Mouse (Mus musculus): ENCODE results near the gene Zbtb33. TPM values are rescaled to one million over a fixed set of nuclear protein-coding genes. Genes with fewer than 3 reads are reported as not detected.
A peak's percentile ranks its signal among the peaks of the same experiment; 100 is the strongest.
"Not testable (repeated sequence)": the region's sequence is repeated elsewhere in the genome, so short reads cannot be mapped to it uniquely, and the experiment has no call there.

Gene Zbtb33
- polyA plus RNA-seq (2012; rRNA removed) (8.2 and 8.7 TPM in 2 replicates), polyA plus RNA-seq (2014; fragmentation: Nextera tagmentation; extraction: Ambion mirVana) (4.8 and 5.7 TPM in 2 replicates)

DNA sequence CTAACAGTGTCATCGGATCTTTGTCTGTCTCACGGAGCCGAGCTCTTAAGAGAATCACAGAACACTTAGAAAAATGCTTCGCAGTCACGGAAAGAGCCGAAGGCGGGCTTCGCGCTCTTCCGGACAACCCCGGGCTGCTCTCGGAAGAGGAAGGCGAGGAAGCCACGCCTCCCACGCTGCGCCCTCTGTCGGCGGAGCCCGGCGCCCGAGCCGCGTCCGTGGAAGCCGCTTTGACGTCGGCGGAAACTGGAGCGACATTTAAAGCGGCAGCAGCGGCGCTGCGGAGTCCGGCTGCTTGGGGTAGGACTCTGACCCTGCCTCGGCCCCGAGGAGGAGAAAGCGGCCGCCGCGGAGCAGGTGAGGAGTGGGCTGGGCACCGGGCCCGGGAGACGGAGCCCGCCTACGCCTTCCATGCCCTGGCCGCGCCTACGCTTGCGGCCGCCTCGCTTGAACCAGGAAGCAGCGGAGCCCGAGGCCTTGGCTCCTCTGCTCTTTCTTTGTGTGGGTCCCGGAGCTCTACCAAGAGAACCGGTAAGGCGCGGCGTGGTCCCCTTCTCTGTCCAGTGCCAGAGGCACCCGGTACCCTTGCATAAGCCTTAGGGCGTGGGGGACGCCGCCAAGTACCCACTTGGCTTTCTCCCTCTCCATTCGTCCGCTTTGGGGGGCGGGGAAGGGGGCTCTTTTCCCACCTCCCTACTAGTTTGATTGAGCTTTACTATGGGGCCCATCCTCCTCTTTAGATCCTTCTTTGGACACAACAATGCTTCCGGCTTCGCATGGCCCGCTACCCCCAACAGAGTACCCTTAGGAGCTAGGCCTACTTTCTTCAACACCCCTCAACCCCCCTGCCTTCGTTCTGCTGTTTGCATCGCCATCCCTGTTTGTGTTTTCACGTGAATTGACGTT, at the start of gene Zbtb33:
TSS of gene Zbtb33 (plus strand) at position 242 of the 906 bp plus-strand sequence.
- Histone ChIP-seq H3K36me3 (ENCODE audit: control insufficient read depth, insufficient read depth, low read length) (0 out of 2 replicates have a peak, but pooled peaks cover 3% of the 10 kb centered on the region), H3K4me1 (ENCODE audit: control insufficient read depth, insufficient read depth, low read length) (no peaks in the 10 kb centered on the region), H3K9me3 (ENCODE audit: control insufficient read depth, low read length) (no peaks in the 10 kb centered on the region), H3K9ac (ENCODE audit: low read depth, low read length, severe bottlenecking) (peak within 1 kb of the TSS; percentile 81), H3K4me3 (replicated peaks; ENCODE audit: low read length) (peak within 1 kb of the TSS; percentile 59), H3K27ac (replicated peaks; ENCODE audit: low read depth, low read length) (peak within 1 kb of the TSS; percentile 73), H3K27me3 (ENCODE audit: control insufficient read depth, insufficient read depth, low read length) (no peaks in the 10 kb centered on the region), H3K4me2 (replicated peaks; ENCODE audit: low read depth, low read length, severe bottlenecking) (peak within 1 kb of the TSS; percentile 58)
- DNase-seq (ENCODE audit: low spot score) = peak; percentile 84
- WGBS = 17% methylated on average over 52 of the region's 72 CpGs
- no peak for TF ChIP-seq POLR2A (IDR thresholded peaks at IDR 0.05; ENCODE audit: borderline replicate concordance, extremely low read depth, insufficient read depth, insufficient read length)
- ATAC-seq (ENCODE audit: low FRiP score, low read depth) = peak; percentile 95

DNA sequence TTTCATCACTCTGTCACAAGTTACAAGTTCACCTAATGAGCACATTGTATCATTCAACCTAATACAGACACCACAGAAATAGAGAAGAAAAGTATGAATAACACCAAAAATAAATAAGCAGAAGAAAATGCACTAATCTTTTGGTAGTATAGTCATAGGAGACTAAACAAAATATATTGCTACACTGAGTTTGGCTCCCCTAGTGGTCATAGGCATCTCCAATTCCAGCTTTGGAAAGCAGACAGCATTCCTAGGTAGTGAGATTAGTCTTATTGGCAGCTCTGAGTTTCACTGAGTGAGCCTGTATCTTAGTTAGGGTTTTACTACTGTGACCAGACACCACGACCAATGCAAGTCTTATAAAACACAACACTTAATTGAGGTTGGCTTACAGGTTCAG, 30.5 kb upstream of the Zbtb33 start:
- H3K4me2 ChIP-seq (replicated peaks; ENCODE audit: low read depth, low read length, severe bottlenecking) = no peak overlapping the region
- no peaks in the 10 kb centered on the region for H3K9me3 ChIP-seq (ENCODE audit: control insufficient read depth, low read length)
- H3K36me3 ChIP-seq (ENCODE audit: control insufficient read depth, insufficient read depth, low read length) = no peaks in the 10 kb centered on the region
- no peak overlapping the region for H3K9ac ChIP-seq (ENCODE audit: low read depth, low read length, severe bottlenecking)
- no peak overlapping the region for H3K4me3 ChIP-seq (replicated peaks; ENCODE audit: low read length)
- TF ChIP-seq POLR2A (IDR thresholded peaks at IDR 0.05; ENCODE audit: borderline replicate concordance, extremely low read depth, insufficient read depth, insufficient read length) = no peak
- ATAC-seq (ENCODE audit: low FRiP score, low read depth) (no peak), DNase-seq (ENCODE audit: low spot score) (no peak)
- 56% methylated on average over 1 of the region's 1 CpGs for WGBS
- no peaks in the 10 kb centered on the region for H3K4me1 ChIP-seq (ENCODE audit: control insufficient read depth, insufficient read depth, low read length)
- no peak overlapping the region for H3K27ac ChIP-seq (replicated peaks; ENCODE audit: low read depth, low read length)
- H3K27me3 ChIP-seq (ENCODE audit: control insufficient read depth, insufficient read depth, low read length) = no peaks in the 10 kb centered on the region

DNA sequence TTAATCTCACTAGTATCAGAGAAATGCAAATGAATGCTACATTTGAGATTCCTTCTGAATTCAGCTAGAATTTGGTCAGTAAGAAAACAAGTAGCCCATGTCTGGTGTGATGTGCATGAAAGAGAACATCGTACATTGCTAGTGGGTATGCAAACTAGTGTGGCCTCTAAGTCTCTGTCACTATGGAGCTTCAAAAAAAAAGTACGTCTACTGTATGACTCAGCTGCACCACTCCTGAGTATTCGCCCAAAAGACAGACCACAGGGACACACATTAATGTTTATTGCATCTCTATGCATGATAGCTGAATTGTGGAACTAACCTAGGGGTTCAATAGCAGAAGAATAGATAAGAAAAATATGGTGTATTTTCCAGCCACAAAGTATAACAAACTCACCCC, 24.3 kb upstream of the Zbtb33 start:
- Histone ChIP-seq H3K4me1 (ENCODE audit: control insufficient read depth, insufficient read depth, low read length) (no peaks in the 10 kb centered on the region), H3K9ac (ENCODE audit: low read depth, low read length, severe bottlenecking) (no peak overlapping the region)
- WGBS = 92% methylated on average over 3 of the region's 3 CpGs

DNA sequence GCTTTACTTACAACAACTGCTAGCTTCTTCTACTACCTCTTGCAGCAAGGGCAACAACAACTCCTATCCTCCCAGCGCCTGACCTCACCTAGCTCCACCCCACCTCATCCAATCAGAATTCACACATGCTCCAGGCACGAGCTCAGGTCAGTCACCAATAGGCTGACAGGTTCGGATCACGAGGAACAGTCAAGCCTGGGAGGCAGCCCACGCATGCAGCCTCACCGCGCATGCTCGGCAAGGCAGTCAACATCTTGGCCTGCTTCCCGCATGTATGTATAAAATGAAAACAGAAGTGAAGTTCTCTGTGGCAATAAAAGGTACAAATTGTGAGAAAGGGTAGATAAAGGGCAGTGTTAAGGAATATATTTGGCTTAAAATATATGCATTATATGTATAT, 23.5 kb upstream of the Zbtb33 start:
- H3K27ac ChIP-seq (replicated peaks; ENCODE audit: low read depth, low read length) = no peak overlapping the region
- H3K4me3 ChIP-seq (replicated peaks; ENCODE audit: low read length) = no peak overlapping the region
- DNase-seq (ENCODE audit: low spot score) = no peak
- 75% methylated on average over 9 of the region's 9 CpGs for WGBS
- no peaks in the 10 kb centered on the region for H3K9me3 ChIP-seq (ENCODE audit: control insufficient read depth, low read length)
- no peak for TF ChIP-seq POLR2A (IDR thresholded peaks at IDR 0.05; ENCODE audit: borderline replicate concordance, extremely low read depth, insufficient read depth, insufficient read length)
- no peak overlapping the region for H3K9ac ChIP-seq (ENCODE audit: low read depth, low read length, severe bottlenecking)
- H3K27me3 ChIP-seq (ENCODE audit: control insufficient read depth, insufficient read depth, low read length) = no peaks in the 10 kb centered on the region
- H3K4me2 ChIP-seq (replicated peaks; ENCODE audit: low read depth, low read length, severe bottlenecking) = no peak overlapping the region
- no peaks in the 10 kb centered on the region for H3K4me1 ChIP-seq (ENCODE audit: control insufficient read depth, insufficient read depth, low read length)
- H3K36me3 ChIP-seq (ENCODE audit: control insufficient read depth, insufficient read depth, low read length) = no peaks in the 10 kb centered on the region
- ATAC-seq (ENCODE audit: low FRiP score, low read depth) = no peak

More for the DNA sequence above, 24.3 kb upstream of the Zbtb33 start:
- no peaks in the 10 kb centered on the region for H3K9me3 ChIP-seq (ENCODE audit: control insufficient read depth, low read length)
- no peak for TF ChIP-seq POLR2A (IDR thresholded peaks at IDR 0.05; ENCODE audit: borderline replicate concordance, extremely low read depth, insufficient read depth, insufficient read length)
- no peak overlapping the region for H3K4me2 ChIP-seq (replicated peaks; ENCODE audit: low read depth, low read length, severe bottlenecking)
- ATAC-seq (ENCODE audit: low FRiP score, low read depth) (no peak), DNase-seq (ENCODE audit: low spot score) (no peak)
- no peaks in the 10 kb centered on the region for H3K27me3 ChIP-seq (ENCODE audit: control insufficient read depth, insufficient read depth, low read length)
- H3K27ac ChIP-seq (replicated peaks; ENCODE audit: low read depth, low read length) = no peak overlapping the region
- no peak overlapping the region for H3K4me3 ChIP-seq (replicated peaks; ENCODE audit: low read length)
- H3K36me3 ChIP-seq (ENCODE audit: control insufficient read depth, insufficient read depth, low read length) = no peaks in the 10 kb centered on the region

DNA sequence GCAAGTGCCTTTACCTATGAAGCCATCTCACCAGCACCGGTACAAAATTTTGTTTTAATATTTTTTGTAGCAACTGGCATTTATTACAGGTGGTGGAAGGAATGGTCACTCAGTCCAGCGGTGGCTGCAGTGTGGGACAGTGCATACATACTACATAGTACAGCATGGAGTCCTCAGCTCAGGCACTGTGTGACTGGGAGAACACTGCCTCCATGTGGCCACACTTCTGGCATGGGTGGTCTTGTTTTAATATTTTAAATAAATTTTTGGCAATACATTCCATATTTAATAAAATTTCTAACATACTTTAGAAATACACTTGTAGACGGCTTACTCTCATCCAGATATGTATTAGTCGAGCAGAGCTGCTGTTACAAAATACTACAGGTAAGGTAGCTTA, 23.0 kb upstream of the Zbtb33 start:
- H3K4me3 ChIP-seq (replicated peaks; ENCODE audit: low read length) = no peak overlapping the region
- H3K36me3 ChIP-seq (ENCODE audit: control insufficient read depth, insufficient read depth, low read length) = no peaks in the 10 kb centered on the region
- H3K9me3 ChIP-seq (ENCODE audit: control insufficient read depth, low read length) = no peaks in the 10 kb centered on the region
- no peak for TF ChIP-seq POLR2A (IDR thresholded peaks at IDR 0.05; ENCODE audit: borderline replicate concordance, extremely low read depth, insufficient read depth, insufficient read length)
- DNase-seq (ENCODE audit: low spot score) = no peak
- H3K4me1 ChIP-seq (ENCODE audit: control insufficient read depth, insufficient read depth, low read length) = no peaks in the 10 kb centered on the region
- no peak overlapping the region for H3K9ac ChIP-seq (ENCODE audit: low read depth, low read length, severe bottlenecking)
- H3K27ac ChIP-seq (replicated peaks; ENCODE audit: low read depth, low read length) = no peak overlapping the region
- 74% methylated on average over 4 of the region's 4 CpGs for WGBS
- no peak for ATAC-seq (ENCODE audit: low FRiP score, low read depth)
- H3K27me3 ChIP-seq (ENCODE audit: control insufficient read depth, insufficient read depth, low read length) = no peaks in the 10 kb centered on the region
- no peak overlapping the region for H3K4me2 ChIP-seq (replicated peaks; ENCODE audit: low read depth, low read length, severe bottlenecking)

DNA sequence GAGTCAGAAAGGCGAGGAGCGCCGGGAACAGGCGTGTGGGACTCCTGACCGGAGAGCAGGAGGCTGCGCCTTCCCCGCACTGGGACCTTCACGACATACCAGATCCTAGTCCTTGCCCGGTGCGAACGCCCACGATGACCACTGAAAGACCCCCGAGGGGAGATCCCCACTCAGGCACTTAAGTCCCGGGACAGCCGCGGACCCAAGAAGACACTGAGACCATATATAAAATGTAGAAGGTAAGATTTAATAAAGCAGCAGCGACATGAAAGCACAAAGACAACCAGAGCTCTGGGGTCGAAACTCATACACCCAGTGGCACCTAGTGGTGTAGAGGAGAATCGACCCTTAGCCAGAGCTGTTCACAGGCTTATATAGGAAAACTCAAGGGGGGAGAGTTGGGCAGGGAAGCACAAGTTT, 9.7 kb upstream of the Zbtb33 start:
- Histone ChIP-seq H3K4me2 (replicated peaks; ENCODE audit: low read depth, low read length, severe bottlenecking) (peak overlapping the region; percentile 31), H3K4me3 (replicated peaks; ENCODE audit: low read length) (peak overlapping the region; percentile 21), H3K9ac (ENCODE audit: low read depth, low read length, severe bottlenecking) (0 out of 2 replicates have a peak overlapping the region, but pooled peaks have one; percentile 38)
- H3K36me3 ChIP-seq (ENCODE audit: control insufficient read depth, insufficient read depth, low read length); H3K9me3 ChIP-seq (ENCODE audit: control insufficient read depth, low read length); H3K27ac ChIP-seq (replicated peaks; ENCODE audit: low read depth, low read length); H3K27me3 ChIP-seq (ENCODE audit: control insufficient read depth, insufficient read depth, low read length); H3K4me1 ChIP-seq (ENCODE audit: control insufficient read depth, insufficient read depth, low read length): not testable (repeated sequence)
- peak; percentile 34 for DNase-seq (ENCODE audit: low spot score)
- peak; percentile 72; the same call in 1 of the 2 replicates for ATAC-seq (ENCODE audit: low FRiP score, low read depth)
- WGBS = 31% methylated on average over 19 of the region's 19 CpGs

All from limb, embryonic 14.5 days (tissue).